Mouse (Mus musculus): ENCODE measurements at regions not wholly inside any gene's neighbourhood (a gene's known extent, or its start where the extent isn't known, plus 50 kb on each side); places are given as distances from the start of the nearest gene placed in this dataset.

GRCm38 (mm10) chr5:26206766-26207122 is 50.7 kb upstream of the Gm7361 start:
- H3K36me3 ChIP-seq (replicated peaks; ENCODE audit: control insufficient read depth, insufficient read depth, low read length) = no peaks in the 10 kb centered on the region
- TF ChIP-seq EP300 (IDR thresholded peaks at IDR 0.05; ENCODE audit: low read depth) (no peak), CTCF (IDR thresholded peaks at IDR 0.05; ENCODE audit: low read depth) (no peak)
- no peak overlapping the region for H3K27ac ChIP-seq (ENCODE audit: low read depth)
- no peaks in the 10 kb centered on the region for H3K9me3 ChIP-seq (replicated peaks; ENCODE audit: control insufficient read depth, low read length)
- H3K9ac ChIP-seq (replicated peaks; ENCODE audit: low read depth, low read length) = no peak overlapping the region
- ATAC-seq (ENCODE audit: insufficient read depth, low read depth) = no peak
- H3K4me3 ChIP-seq (ENCODE audit: low read depth, low read length) = no peak overlapping the region
- DNase-seq (ENCODE audit: low spot score) = no peak
- no peak overlapping the region for H3K4me2 ChIP-seq (ENCODE audit: low read depth, low read length)
- no peaks in the 10 kb centered on the region for H3K4me1 ChIP-seq (ENCODE audit: control insufficient read depth, insufficient read depth)
- 85% methylated on average over 2 of the region's 2 CpGs for WGBS
- no peaks in the 10 kb centered on the region for H3K27me3 ChIP-seq (ENCODE audit: control insufficient read depth, insufficient read depth, low read length)

- no peak overlapping the region for H3K4me2 ChIP-seq (ENCODE audit: low read depth, low read length)
- WGBS = 68% methylated on average over 6 of the region's 6 CpGs
- no peaks in the 10 kb centered on the region for H3K4me1 ChIP-seq (ENCODE audit: control insufficient read depth, insufficient read depth)
- no peak for TF ChIP-seq CTCF (IDR thresholded peaks at IDR 0.05; ENCODE audit: low read depth)
- TF ChIP-seq EP300 (IDR thresholded peaks at IDR 0.05; ENCODE audit: low read depth) = no peak
- no peaks in the 10 kb centered on the region for H3K9me3 ChIP-seq (replicated peaks; ENCODE audit: control insufficient read depth, low read length)
- H3K36me3 ChIP-seq (replicated peaks; ENCODE audit: control insufficient read depth, insufficient read depth, low read length) = no peaks in the 10 kb centered on the region
- ATAC-seq (ENCODE audit: insufficient read depth, low read depth) (no peak), DNase-seq (ENCODE audit: low spot score) (no peak)
- no peak overlapping the region for H3K4me3 ChIP-seq (ENCODE audit: low read depth, low read length)
- H3K27ac ChIP-seq (ENCODE audit: low read depth) = no peak overlapping the region
- no peaks in the 10 kb centered on the region for H3K27me3 ChIP-seq (ENCODE audit: control insufficient read depth, insufficient read depth, low read length)
- H3K9ac ChIP-seq (replicated peaks; ENCODE audit: low read depth, low read length) = no peak overlapping the region
Measured at GRCm38 (mm10) chr5:26206066-26206765, 51.3 kb upstream of the Gm7361 start.

GRCm38 (mm10) chr5:26202471-26202870 is 55.0 kb upstream of the Gm7361 start:
- DNase-seq (ENCODE audit: low spot score) (no peak), ATAC-seq (ENCODE audit: insufficient read depth, low read depth) (no peak)
- Histone ChIP-seq H3K27me3 (ENCODE audit: control insufficient read depth, insufficient read depth, low read length) (no peaks in the 10 kb centered on the region), H3K4me2 (ENCODE audit: low read depth, low read length) (no peak overlapping the region), H3K27ac (ENCODE audit: low read depth) (no peak overlapping the region), H3K9ac (replicated peaks; ENCODE audit: low read depth, low read length) (no peak overlapping the region), H3K4me3 (ENCODE audit: low read depth, low read length) (no peak overlapping the region), H3K4me1 (ENCODE audit: control insufficient read depth, insufficient read depth) (no peaks in the 10 kb centered on the region), H3K36me3 (replicated peaks; ENCODE audit: control insufficient read depth, insufficient read depth, low read length) (no peaks in the 10 kb centered on the region), H3K9me3 (replicated peaks; ENCODE audit: control insufficient read depth, low read length) (no peaks in the 10 kb centered on the region)
- TF ChIP-seq EP300 (IDR thresholded peaks at IDR 0.05; ENCODE audit: low read depth) (no peak), CTCF (IDR thresholded peaks at IDR 0.05; ENCODE audit: low read depth) (no peak)
- 76% methylated on average over 6 of the region's 6 CpGs for WGBS

GRCm38 (mm10) chr5:26189377-26189776 is 68.1 kb upstream of the Gm7361 start:
- Histone ChIP-seq H3K27me3 (ENCODE audit: control insufficient read depth, insufficient read depth, low read length) (no peaks in the 10 kb centered on the region), H3K4me1 (ENCODE audit: control insufficient read depth, insufficient read depth) (no peaks in the 10 kb centered on the region), H3K4me3 (ENCODE audit: low read depth, low read length) (no peak overlapping the region), H3K36me3 (replicated peaks; ENCODE audit: control insufficient read depth, insufficient read depth, low read length) (no peaks in the 10 kb centered on the region), H3K4me2 (ENCODE audit: low read depth, low read length) (no peak overlapping the region), H3K27ac (ENCODE audit: low read depth) (no peak overlapping the region), H3K9me3 (replicated peaks; ENCODE audit: control insufficient read depth, low read length) (no peaks in the 10 kb centered on the region), H3K9ac (replicated peaks; ENCODE audit: low read depth, low read length) (no peak overlapping the region)
- TF ChIP-seq CTCF (IDR thresholded peaks at IDR 0.05; ENCODE audit: low read depth) (peak; percentile 38), EP300 (IDR thresholded peaks at IDR 0.05; ENCODE audit: low read depth) (no peak)
- DNase-seq (ENCODE audit: low spot score) (no peak), ATAC-seq (ENCODE audit: insufficient read depth, low read depth) (no peak)
- WGBS = 11% methylated on average over 5 of the region's 5 CpGs

- Histone ChIP-seq H3K9me3 (replicated peaks; ENCODE audit: control insufficient read depth, low read length) (0 out of 2 replicates have a peak, but pooled peaks cover 4% of the 10 kb centered on the region), H3K27me3 (ENCODE audit: control insufficient read depth, insufficient read depth, low read length) (no peaks in the 10 kb centered on the region), H3K4me1 (ENCODE audit: control insufficient read depth, insufficient read depth) (no peaks in the 10 kb centered on the region), H3K27ac (ENCODE audit: low read depth) (no peak overlapping the region), H3K36me3 (replicated peaks; ENCODE audit: control insufficient read depth, insufficient read depth, low read length) (no peaks in the 10 kb centered on the region), H3K4me2 (ENCODE audit: low read depth, low read length) (no peak overlapping the region), H3K9ac (replicated peaks; ENCODE audit: low read depth, low read length) (no peak overlapping the region), H3K4me3 (ENCODE audit: low read depth, low read length) (no peak overlapping the region)
- DNase-seq (ENCODE audit: low spot score) = no peak
- WGBS = 26% methylated on average over 8 of the region's 8 CpGs
- no peak for TF ChIP-seq CTCF (IDR thresholded peaks at IDR 0.05; ENCODE audit: low read depth)
- no peak for TF ChIP-seq EP300 (IDR thresholded peaks at IDR 0.05; ENCODE audit: low read depth)
- no peak for ATAC-seq (ENCODE audit: insufficient read depth, low read depth)
Measured at GRCm38 (mm10) chr5:26187212-26187611, 66.0 kb upstream of the Gm10220 start.

GRCm38 (mm10) chr5:26185417-26185816 is 64.2 kb upstream of the Gm10220 start:
- no peak overlapping the region for H3K4me3 ChIP-seq (ENCODE audit: low read depth, low read length)
- ATAC-seq (ENCODE audit: insufficient read depth, low read depth) (no peak), DNase-seq (ENCODE audit: low spot score) (no peak)
- WGBS = 31% methylated on average over 5 of the region's 5 CpGs
- no peak for TF ChIP-seq CTCF (IDR thresholded peaks at IDR 0.05; ENCODE audit: low read depth)
- no peak overlapping the region for H3K9ac ChIP-seq (replicated peaks; ENCODE audit: low read depth, low read length)
- H3K27ac ChIP-seq (ENCODE audit: low read depth) = no peak overlapping the region
- no peak overlapping the region for H3K4me2 ChIP-seq (ENCODE audit: low read depth, low read length)
- 0 out of 2 replicates have a peak, but pooled peaks cover 4% of the 10 kb centered on the region for H3K9me3 ChIP-seq (replicated peaks; ENCODE audit: control insufficient read depth, low read length)
- no peaks in the 10 kb centered on the region for H3K4me1 ChIP-seq (ENCODE audit: control insufficient read depth, insufficient read depth)
- H3K27me3 ChIP-seq (ENCODE audit: control insufficient read depth, insufficient read depth, low read length) = no peaks in the 10 kb centered on the region
- no peaks in the 10 kb centered on the region for H3K36me3 ChIP-seq (replicated peaks; ENCODE audit: control insufficient read depth, insufficient read depth, low read length)

Measured in heart, postnatal 0 days (tissue).